Mouse (Mus musculus) liver, embryonic 14.5 days (tissue): ENCODE measurements around the gene Lmbr1l.

Source experiments
- CTCF ChIP-seq: IDR thresholded peaks from 2 replicates; pipeline ENCODE4 v1.5.1; 2016; ENCODE audit warnings: antibody characterized with exemption, low read depth, control low read depth
- EP300 ChIP-seq: IDR thresholded peaks from 2 replicates; pipeline ENCODE4 v1.6.1; 2016; ENCODE audit warnings: antibody characterized with exemption, low read depth

DNA sequence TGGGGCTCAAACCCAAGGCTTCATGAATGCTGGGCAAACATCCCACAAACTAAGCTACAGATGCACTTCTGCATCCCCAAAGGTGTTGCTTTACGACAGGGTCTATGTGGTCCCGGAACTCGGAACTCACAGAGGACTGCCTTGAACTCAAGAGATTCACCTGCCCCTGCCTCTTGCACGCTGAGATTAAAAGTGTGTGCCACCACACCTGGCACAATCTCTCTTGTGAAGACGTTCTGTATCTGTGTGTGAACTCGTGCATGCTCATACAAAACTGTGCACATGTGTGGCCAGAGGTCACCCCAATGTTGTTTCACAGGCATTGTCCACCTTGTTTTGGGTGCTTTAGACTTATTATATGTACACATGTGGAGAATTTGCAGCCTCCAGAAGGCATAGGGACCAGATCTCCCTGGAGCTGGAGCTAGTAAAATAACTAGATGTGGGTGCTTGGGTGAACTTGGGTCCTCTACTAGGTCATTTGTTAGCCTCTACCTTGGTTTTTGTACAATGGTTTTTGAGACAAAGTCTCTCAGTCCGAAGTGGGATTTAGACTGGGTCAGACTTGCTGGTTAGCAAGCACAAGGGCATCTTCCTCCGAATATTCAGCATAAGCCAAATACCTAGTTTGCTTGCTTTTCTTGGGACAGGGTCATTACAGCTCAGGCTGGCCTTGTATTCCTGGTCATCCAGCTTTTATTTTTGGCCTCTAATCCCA lies 12.1 kb upstream of the Lmbr1l start:
- TF ChIP-seq CTCF = no peak
- no peak for TF ChIP-seq EP300
